Mouse (Mus musculus) cerebellum, postnatal 14 days (tissue): ENCODE measurements at regions not wholly inside any gene's neighbourhood (a gene's known extent, or its start where the extent isn't known, plus 50 kb on each side); places are given as distances from the start of the nearest gene placed in this dataset.

Source experiments
- DNase-seq, 2 experiments: peaks; one replicate each; pipeline ENCODE4 v3.0.0; 2021; ENCODE audit warnings: mixed read lengths in 2 of 2

DNA sequence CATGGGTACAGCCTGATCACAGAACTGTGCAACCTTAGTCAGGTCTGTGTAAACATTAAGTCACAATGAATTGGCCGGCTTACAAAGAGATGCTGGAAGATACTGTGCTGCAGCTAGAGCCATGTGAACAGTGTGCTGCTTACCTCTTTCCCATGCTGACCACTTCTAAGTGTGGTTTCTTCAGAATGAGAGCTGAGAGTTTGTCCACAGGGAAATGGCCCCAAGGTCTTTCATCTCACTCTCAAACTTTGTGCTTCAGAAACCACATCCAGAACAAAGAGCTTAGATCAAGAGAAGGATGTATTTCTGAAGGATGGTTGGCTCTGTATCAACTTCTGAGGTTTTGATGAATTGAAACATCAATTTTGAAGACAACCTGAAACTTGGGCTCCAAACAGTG lies 165.7 kb downstream of the Lrrc3b start:
- DNase-seq: no peak

DNA sequence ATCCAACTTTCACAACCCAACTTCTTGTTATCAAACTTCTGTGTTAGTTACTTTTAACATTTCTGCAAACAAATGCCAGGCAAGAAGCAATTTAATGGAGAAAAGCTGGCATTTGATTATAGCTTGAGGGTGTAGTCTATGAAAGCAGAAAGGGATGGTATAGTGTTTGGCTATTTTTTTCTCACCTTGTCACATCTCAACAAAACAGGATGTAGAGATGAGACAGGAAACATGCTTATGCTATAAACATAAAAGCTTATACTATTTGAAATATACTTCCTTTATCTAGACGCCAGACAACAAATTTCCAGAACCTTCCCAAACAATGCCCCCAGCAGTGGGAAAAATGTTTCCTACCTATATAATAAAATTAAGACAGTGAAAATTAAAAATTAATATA lies 166.4 kb downstream of the Lrrc3b start:
- no peak for DNase-seq

DNA sequence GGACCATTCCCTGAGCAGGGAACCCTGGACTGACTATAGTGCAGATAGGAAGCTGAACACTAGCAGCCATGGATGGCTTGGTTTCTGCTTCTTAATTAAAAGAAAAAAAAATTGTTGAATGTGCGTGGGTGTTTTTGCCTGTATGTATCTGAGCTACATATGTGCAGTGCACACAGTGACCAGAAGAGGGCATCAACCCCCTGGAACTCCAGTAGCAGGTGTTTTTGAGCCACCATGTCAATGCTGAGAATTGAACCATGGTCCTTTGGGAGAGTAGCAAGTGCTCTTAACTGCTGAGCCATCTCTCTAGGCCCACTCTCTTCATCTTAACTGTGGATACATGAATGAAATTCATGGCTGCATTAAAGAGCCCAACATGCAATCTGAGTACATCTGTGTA lies 172.5 kb downstream of the Lrrc3b start:
- peak in 1 of 2 experiments; percentile 17 for DNase-seq

DNA sequence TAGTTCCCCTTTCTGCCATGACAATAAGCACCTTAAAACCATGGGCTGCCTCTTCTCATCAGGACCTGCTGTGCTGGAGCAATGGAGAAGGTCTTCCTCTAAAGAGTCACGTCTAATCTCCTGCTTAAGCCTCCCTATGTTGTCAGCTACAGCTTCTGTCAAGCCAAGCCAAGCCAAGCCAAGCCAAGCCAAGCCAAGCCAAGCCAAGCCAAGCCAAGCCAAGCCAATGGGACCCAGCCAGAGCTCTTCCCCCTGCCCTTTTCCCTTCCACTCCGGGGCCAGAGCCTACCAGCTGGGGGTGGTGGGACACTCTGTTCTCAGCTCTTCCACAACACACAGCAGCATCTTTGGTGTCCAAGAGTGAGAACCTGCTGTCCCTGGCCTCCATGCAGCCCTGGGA lies 175.8 kb downstream of the Lrrc3b start:
- DNase-seq: peak; percentile 55 to 61

DNA sequence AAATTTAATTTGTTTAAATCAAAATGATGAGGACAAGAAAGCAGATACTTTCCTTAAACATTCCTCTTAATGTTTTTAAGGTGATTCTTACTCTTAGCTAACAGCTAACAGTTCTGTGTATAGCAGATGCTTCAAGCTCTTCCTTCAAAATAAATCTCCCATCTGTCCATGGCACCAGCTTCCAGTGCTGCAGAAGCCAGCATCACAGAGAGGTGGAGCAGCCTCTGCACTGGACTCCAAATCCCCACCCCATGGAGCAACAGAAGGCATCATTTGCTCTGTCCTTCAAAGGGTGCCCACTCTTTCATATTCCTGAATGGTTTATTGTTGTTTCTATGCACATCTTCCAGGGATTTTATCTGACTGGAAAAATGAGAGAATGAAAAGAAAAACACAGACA lies 183.1 kb downstream of the Lrrc3b start:
- DNase-seq: peak; percentile 12 to 18

DNA sequence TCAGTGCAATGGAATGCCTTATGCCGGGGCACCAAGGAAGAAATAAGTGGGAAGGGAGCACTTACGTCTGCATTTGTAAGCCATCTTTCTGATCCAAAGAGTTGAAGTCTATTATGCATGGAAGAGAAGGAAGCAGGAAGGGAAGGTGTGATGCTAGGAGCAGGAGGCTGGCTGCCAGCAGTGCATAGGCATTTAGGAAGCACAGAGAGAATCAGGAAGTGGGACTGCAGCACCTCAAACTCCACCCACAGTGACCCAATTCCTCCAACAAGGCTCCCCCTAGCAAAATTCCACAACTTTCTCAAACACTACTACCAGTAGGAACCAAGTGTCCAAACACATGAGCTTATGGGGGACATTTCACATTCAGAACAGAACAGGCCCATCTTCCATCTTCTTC lies 233.2 kb downstream of the Lrrc3b start:
- DNase-seq: no peak

DNA sequence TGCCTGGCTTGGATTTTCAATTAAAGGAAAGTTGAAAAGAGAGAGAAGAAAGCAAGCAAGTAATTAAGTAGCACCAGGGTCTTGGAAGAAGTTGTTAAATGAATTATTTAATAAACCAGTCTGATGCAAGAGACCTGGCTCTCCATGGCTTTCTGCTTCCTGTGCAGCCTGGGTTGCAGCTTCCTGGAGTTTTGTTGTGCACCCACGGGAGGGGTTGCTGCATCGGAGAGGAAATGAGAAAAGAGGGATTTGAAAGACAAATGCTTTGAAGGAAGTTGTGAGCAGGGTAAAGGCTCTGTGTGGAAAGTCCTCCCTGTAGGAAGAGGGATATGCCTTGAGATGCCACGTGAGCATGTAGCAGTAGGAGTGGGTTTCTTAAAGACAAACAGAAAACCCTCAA lies 234.5 kb downstream of the Lrrc3b start:
- no peak for DNase-seq
